Mouse (Mus musculus) liver, embryonic 14.5 days (tissue): Measurements from ENCODE around the gene Malsu1. TPM values are rescaled to one million over a fixed set of nuclear protein-coding genes. Genes with fewer than 3 reads are reported as not detected.

ENCODE experiments used
- ATAC-seq: fragments of 200-750 bp; cut with Nextera tagmentation; 2 replicates; pipeline ENCODE4 v1.8.0; 2017; ENCODE audit warnings: moderate number of reproducible peaks, mild to moderate bottlenecking, moderate library complexity; ENCODE audit not compliant: insufficient read depth
- DNase-seq, 3 experiments: peaks; one replicate each; pipeline ENCODE4 v3.0.0-alpha.2; 2012 to 2013; ENCODE audit warnings: low read depth in 3 of 3, low spot score in 3 of 3
- H3K27ac ChIP-seq: fragments of 300-500 bp; sonication (generic); 2 replicates; pipeline ENCODE4 v1.5.1; 2014; ENCODE audit warnings: moderate library complexity, mild to moderate bottlenecking, control low read depth, inconsistent platforms
- H3K27me3 ChIP-seq: fragments of 300-500 bp; sonication (generic); 2 replicates; pipeline ENCODE4 v1.6.1; 2014; ENCODE audit warnings: mild to moderate bottlenecking, low read length, moderate library complexity; ENCODE audit not compliant: control insufficient read depth, insufficient read depth
- H3K36me3 ChIP-seq: fragments of 300-500 bp; sonication (generic); replicated peaks from 2 replicates; pipeline ENCODE4 v1.6.1; 2014; ENCODE audit warnings: low read depth; ENCODE audit not compliant: control insufficient read depth, insufficient read depth
- H3K4me1 ChIP-seq, 2 experiments: fragments of 200-500 bp in 1 of 2; fragments of 300-500 bp in 1 of 2; sonication (generic) in 1 of 2; replicated peaks; 2 replicates each; pipeline ENCODE4 v1.6.1; 2012 to 2014; ENCODE audit warnings: antibody characterized with exemption in 1 of 2, inconsistent platforms in 1 of 2, low read length in 1 of 2; ENCODE audit not compliant: control insufficient read depth in 2 of 2, insufficient read depth in 2 of 2
- H3K4me2 ChIP-seq: fragments of 300-500 bp; sonication (generic); 2 replicates; pipeline ENCODE4 v1.6.1; 2014; ENCODE audit warnings: low read depth, mild to moderate bottlenecking, control low read depth, moderate library complexity
- H3K4me3 ChIP-seq, 2 experiments: fragments of 200-500 bp in 1 of 2; fragments of 300-500 bp in 1 of 2; sonication (generic) in 1 of 2; 2 replicates each; pipeline ENCODE4 v1.5.1; 2012 to 2014; ENCODE audit warnings: low read depth in 2 of 2, low read length in 2 of 2, mild to moderate bottlenecking in 2 of 2, control low read depth in 1 of 2, inconsistent platforms in 1 of 2, moderate library complexity in 1 of 2; ENCODE audit not compliant: insufficient read depth in 1 of 2
- H3K9ac ChIP-seq: fragments of 300-500 bp; sonication (generic); replicated peaks from 2 replicates; pipeline ENCODE4 v1.6.1; 2014; ENCODE audit warnings: mild to moderate bottlenecking, control low read depth, moderate library complexity
- H3K9me3 ChIP-seq: fragments of 300-500 bp; sonication (generic); 2 replicates; pipeline ENCODE4 v1.6.1; 2016; ENCODE audit warnings: low read length, mixed read lengths; ENCODE audit not compliant: control insufficient read depth
- CTCF ChIP-seq: IDR thresholded peaks from 2 replicates; pipeline ENCODE4 v1.5.1; 2016; ENCODE audit warnings: antibody characterized with exemption, low read depth, control low read depth
- EP300 ChIP-seq: IDR thresholded peaks from 2 replicates; pipeline ENCODE4 v1.6.1; 2016; ENCODE audit warnings: antibody characterized with exemption, low read depth
- WGBS: fragments of 180-500 bp; shearing (Covaris S2); extraction: QIAGEN DNeasy Blood & Tissue Kit; methylation state at CpG from one replicate; pipeline ENCODE4 v1.1.7; 2014; ENCODE audit not compliant: insufficient replicate concordance; 5-methylcytosine and 5-hydroxymethylcytosine counted together
- polyA plus RNA-seq, 2 experiments: library from polyadenylated mRNA; depleted of rRNA in 1 of 2; stranded (reverse) in 1 of 2; unstranded in 1 of 2; fragments of >200 nt; fragmentation: Nextera tagmentation in 1 of 2; extraction: Ambion mirVana in 1 of 2; gene quantifications; 2 replicates each; pipeline versions ENCODE4 v1.2.1 to v1.2.3; 2012 to 2014

Malsu1 gene
- polyA plus RNA-seq, 2 experiments: 10.7 to 44.1 TPM

- DNase-seq (no peak), ATAC-seq (no peak)
- Histone ChIP-seq H3K27ac (no peak overlapping the region), H3K4me1 (no peaks in the 10 kb centered on the region), H3K9me3 (no peaks in the 10 kb centered on the region), H3K36me3 (no peaks in the 10 kb centered on the region; the same call in 1 of the 2 replicates), H3K9ac (no peak overlapping the region), H3K27me3 (no peaks in the 10 kb centered on the region), H3K4me3 (no peak overlapping the region), H3K4me2 (no peak overlapping the region)
- WGBS: 70% methylated on average over 8 of the region's 8 CpGs
- TF ChIP-seq EP300 (no peak), CTCF (no peak)
Measured at GRCm38 (mm10) chr6:49118446-49118845, 44.9 kb downstream of the Malsu1 start.

- ATAC-seq (no peak), DNase-seq (no peak)
- H3K4me1 ChIP-seq: no peaks in the 10 kb centered on the region
- no peaks in the 10 kb centered on the region; the same call in 1 of the 2 replicates for H3K36me3 ChIP-seq
- H3K4me3 ChIP-seq: no peak overlapping the region
- no peak overlapping the region for H3K9ac ChIP-seq
- no peaks in the 10 kb centered on the region for H3K27me3 ChIP-seq
- no peak overlapping the region for H3K4me2 ChIP-seq
- no peak for TF ChIP-seq EP300
- no peak for TF ChIP-seq CTCF
- 59% methylated on average over 1 of the region's 1 CpGs for WGBS
- no peaks in the 10 kb centered on the region for H3K9me3 ChIP-seq
- no peak overlapping the region for H3K27ac ChIP-seq
Measured at GRCm38 (mm10) chr6:49119462-49120135, 46.0 kb downstream of the Malsu1 start.

- Histone ChIP-seq H3K4me3 (no peak overlapping the region), H3K36me3 (no peaks in the 10 kb centered on the region; the same call in 1 of the 2 replicates), H3K27ac (no peak overlapping the region), H3K4me1 (no peaks in the 10 kb centered on the region), H3K27me3 (no peaks in the 10 kb centered on the region), H3K9ac (no peak overlapping the region), H3K4me2 (no peak overlapping the region), H3K9me3 (no peaks in the 10 kb centered on the region)
- ATAC-seq (no peak), DNase-seq (no peak)
- WGBS: 74% methylated on average over 3 of the region's 3 CpGs
- TF ChIP-seq EP300: no peak
- no peak for TF ChIP-seq CTCF
Measured at GRCm38 (mm10) chr6:49120370-49120769, 46.8 kb downstream of the Malsu1 start.

GRCm38 (mm10) chr6:49130328-49130727 lies 56.7 kb downstream of the Malsu1 start:
- no peaks in the 10 kb centered on the region for H3K9me3 ChIP-seq
- peaks cover 0 to 3% of the 10 kb centered on the region in 2 experiments; a peak in 1 of 4 replicates for H3K4me1 ChIP-seq
- H3K27me3 ChIP-seq: no peaks in the 10 kb centered on the region
- TF ChIP-seq EP300 (no peak), CTCF (no peak)
- no peaks in the 10 kb centered on the region; the same call in 1 of the 2 replicates for H3K36me3 ChIP-seq
- H3K4me3 ChIP-seq: no peak overlapping the region
- ATAC-seq: no peak
- H3K4me2 ChIP-seq: no peak overlapping the region
- no peak overlapping the region for H3K27ac ChIP-seq
- no peak for DNase-seq
- no peak overlapping the region for H3K9ac ChIP-seq

- TF ChIP-seq CTCF (no peak), EP300 (no peak)
- no peak for DNase-seq
- WGBS: 83% methylated on average over 9 of the region's 9 CpGs
- Histone ChIP-seq H3K4me1 (peaks cover 3 to 10% of the 10 kb centered on the region in 2 experiments; a peak in 3 of 4 replicates), H3K4me2 (no peak overlapping the region), H3K27me3 (no peaks in the 10 kb centered on the region), H3K4me3 (no peak overlapping the region), H3K9ac (no peak overlapping the region), H3K36me3 (no peaks in the 10 kb centered on the region; the same call in 1 of the 2 replicates), H3K27ac (no peak overlapping the region), H3K9me3 (no peaks in the 10 kb centered on the region)
- no peak for ATAC-seq
Measured at GRCm38 (mm10) chr6:49131855-49132254, 58.3 kb downstream of the Malsu1 start.
